Mouse (Mus musculus): ENCODE data around the gene Scamp5. TPM values are rescaled to one million over a fixed set of nuclear protein-coding genes. Genes with fewer than 3 reads are reported as not detected.
"Not testable (repeated sequence)": the region's sequence is repeated elsewhere in the genome, so short reads cannot be mapped to it uniquely, and the experiment has no call there.

Gene Scamp5
- polyA plus RNA-seq, 1 experiment: 7.5 TPM

DNA sequence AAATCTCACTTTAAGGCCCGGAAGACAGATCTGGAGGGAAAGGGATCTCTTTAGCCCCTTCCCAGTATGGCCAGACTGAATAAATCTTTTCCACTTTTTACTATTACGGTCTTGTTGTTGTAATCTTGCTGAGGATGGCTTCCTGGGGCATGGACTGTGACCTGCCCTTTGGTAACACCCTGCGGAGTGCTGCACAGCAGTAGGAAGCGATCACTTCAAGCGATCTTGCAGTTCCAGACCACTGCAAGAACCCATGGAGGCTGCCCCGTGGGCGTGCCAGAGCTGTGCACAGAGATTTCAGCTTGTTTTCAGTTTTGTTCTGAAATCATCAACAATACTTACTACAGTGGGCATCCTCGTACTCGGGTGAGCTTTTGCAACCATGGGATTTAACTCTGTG lies 36.7 kb downstream of the Scamp5 start:
- WGBS: 79% methylated on average over 9 of the region's 9 CpGs
- Histone ChIP-seq H3K27ac (ENCODE audit: control insufficient read depth, insufficient read depth, low read depth, low read length, poor library complexity) (no peak overlapping the region), H3K4me3 (replicated peaks; ENCODE audit: control insufficient read depth, low read depth, low read length) (no peak overlapping the region), H3K4me1 (ENCODE audit: control insufficient read depth, insufficient read depth, low read length) (peaks cover 3% of the 10 kb centered on the region; the same call in 1 of the 2 replicates)
- TF ChIP-seq POLR2A (IDR thresholded peaks at IDR 0.05; ENCODE audit: borderline replicate concordance, control insufficient read depth, low read depth, low read length): no peak
- no peak for TF ChIP-seq CTCF (IDR thresholded peaks at IDR 0.05; ENCODE audit: control insufficient read depth, insufficient read depth, low read length)

DNA sequence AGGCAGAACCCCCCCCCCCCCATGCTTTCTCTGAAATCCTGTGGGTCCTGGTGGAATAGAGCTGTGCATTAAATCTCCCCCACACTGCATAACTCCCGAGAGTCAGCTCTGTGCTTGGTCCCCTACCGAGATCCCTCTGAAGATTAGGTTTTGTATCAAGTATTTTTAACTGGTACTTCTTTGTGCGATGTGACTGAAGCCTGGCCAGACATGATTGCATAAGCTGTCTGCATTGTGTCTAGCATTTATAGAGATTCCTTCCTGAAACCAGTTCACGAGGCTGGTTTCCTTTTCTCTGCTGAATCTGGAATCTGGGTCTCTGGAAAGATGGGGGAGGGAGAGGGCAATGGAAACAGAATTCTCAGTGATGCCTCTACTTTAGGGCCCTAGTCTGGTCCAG lies 39.5 kb downstream of the Scamp5 start:
- H3K4me3 ChIP-seq (replicated peaks; ENCODE audit: control insufficient read depth, low read depth, low read length): no peak overlapping the region
- peaks cover 3% of the 10 kb centered on the region; the same call in 1 of the 2 replicates for H3K4me1 ChIP-seq (ENCODE audit: control insufficient read depth, insufficient read depth, low read length)
- no peak overlapping the region for H3K27ac ChIP-seq (ENCODE audit: control insufficient read depth, insufficient read depth, low read depth, low read length, poor library complexity)
- WGBS: 17% methylated on average over 4 of the region's 4 CpGs
- TF ChIP-seq CTCF (IDR thresholded peaks at IDR 0.05; ENCODE audit: control insufficient read depth, insufficient read depth, low read length) (no peak), POLR2A (IDR thresholded peaks at IDR 0.05; ENCODE audit: borderline replicate concordance, control insufficient read depth, low read depth, low read length) (no peak)

DNA sequence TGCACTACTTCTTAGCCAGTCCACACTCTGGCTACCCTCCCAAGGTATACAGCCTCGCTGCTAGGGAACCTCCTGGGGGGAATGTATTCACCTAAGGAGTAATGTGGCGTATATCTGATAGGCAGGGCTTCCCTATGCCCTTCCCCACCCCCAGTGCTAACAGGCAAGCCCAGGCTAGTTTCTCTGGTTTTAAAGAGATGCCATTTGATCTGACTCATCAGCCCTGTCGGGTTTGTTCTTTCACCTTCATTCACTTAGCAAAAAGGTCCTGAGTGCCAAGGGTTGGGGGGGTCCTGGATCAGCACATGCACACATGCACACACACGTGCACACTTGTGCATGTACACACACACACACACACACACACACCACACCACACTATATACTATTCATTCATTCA lies 39.9 kb downstream of the Scamp5 start:
- no peak overlapping the region for H3K4me3 ChIP-seq (replicated peaks; ENCODE audit: control insufficient read depth, low read depth, low read length)
- 76% methylated on average over 4 of the region's 4 CpGs for WGBS
- TF ChIP-seq CTCF (IDR thresholded peaks at IDR 0.05; ENCODE audit: control insufficient read depth, insufficient read depth, low read length): no peak
- no peak for TF ChIP-seq POLR2A (IDR thresholded peaks at IDR 0.05; ENCODE audit: borderline replicate concordance, control insufficient read depth, low read depth, low read length)
- H3K27ac ChIP-seq (ENCODE audit: control insufficient read depth, insufficient read depth, low read depth, low read length, poor library complexity): no peak overlapping the region
- peaks cover under 1% of the 10 kb centered on the region; the same call in 1 of the 2 replicates for H3K4me1 ChIP-seq (ENCODE audit: control insufficient read depth, insufficient read depth, low read length)

DNA sequence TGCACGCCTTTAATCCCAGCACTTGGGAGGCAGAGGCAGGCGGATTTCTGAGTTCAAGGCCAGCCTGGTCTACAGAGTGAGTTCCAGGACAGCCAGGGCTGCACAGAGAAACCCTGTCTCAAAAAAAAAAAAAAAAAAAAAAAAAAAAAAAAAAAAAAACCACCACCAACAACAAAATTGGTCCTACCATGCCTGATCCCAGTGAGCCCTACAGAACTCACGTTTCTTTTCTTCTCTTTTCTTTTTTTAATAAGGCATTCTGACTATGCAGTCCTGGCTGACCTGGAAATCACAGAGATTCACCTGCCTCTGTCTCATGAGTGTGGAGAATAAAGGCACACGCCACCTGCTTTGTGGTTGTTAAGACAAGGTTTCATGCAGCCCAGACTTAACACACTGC lies 40.7 kb downstream of the Scamp5 start:
- WGBS: 86% methylated on average over 4 of the region's 4 CpGs
- H3K4me1 ChIP-seq (ENCODE audit: control insufficient read depth, insufficient read depth, low read length); H3K27ac ChIP-seq (ENCODE audit: control insufficient read depth, insufficient read depth, low read depth, low read length, poor library complexity): not testable (repeated sequence)

DNA sequence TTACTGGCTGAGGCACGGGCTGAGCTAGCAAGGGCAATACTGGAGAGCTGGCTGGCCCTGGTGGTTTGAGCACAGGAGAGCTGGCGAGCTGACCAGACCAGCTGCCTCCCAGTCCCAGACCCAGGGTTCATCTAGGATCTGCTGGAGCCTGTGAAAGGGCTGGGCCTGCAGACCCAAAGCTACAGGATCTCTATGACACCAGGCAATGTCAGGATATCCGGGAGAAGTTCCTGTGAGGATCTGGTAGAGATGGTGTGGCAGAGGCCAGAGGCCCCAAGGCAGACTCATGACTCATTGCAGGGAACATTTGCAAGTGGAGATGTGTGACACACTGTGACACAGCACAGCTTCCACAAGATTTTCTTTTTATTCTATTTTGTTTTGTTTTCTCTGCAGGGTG lies 42.7 kb downstream of the Scamp5 start:
- peaks cover 3% of the 10 kb centered on the region; the same call in 1 of the 2 replicates for H3K4me1 ChIP-seq (ENCODE audit: control insufficient read depth, insufficient read depth, low read length)
- no peak overlapping the region for H3K4me3 ChIP-seq (replicated peaks; ENCODE audit: control insufficient read depth, low read depth, low read length)
- peak overlapping the region; percentile 55 for H3K27ac ChIP-seq (ENCODE audit: control insufficient read depth, insufficient read depth, low read depth, low read length, poor library complexity)
- WGBS: 37% methylated on average over 3 of the region's 3 CpGs
- no peak for TF ChIP-seq CTCF (IDR thresholded peaks at IDR 0.05; ENCODE audit: control insufficient read depth, insufficient read depth, low read length)
- TF ChIP-seq POLR2A (IDR thresholded peaks at IDR 0.05; ENCODE audit: borderline replicate concordance, control insufficient read depth, low read depth, low read length): no peak

More for the DNA sequence above, 40.7 kb downstream of the Scamp5 start:
- H3K4me3 ChIP-seq (replicated peaks; ENCODE audit: control insufficient read depth, low read depth, low read length): not testable (repeated sequence)

DNA sequence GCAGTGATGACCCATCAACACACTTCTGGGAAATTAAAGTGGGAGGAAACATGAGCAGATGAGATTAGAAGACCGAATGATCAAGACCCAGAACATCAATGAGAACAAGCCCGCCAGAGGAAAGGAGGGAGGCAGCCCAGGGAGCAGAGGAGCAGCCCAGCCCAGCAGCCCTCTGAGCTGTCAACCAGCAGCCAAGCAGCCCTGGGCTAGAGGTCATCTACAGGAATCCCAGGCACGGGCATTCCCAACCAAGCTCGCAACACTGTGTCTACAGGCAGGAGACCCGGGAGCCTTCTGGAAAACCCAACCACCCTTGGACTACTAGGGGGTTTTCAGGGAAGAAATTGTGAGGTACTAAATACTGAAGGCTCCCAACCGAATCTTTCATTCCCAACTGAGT lies 43.8 kb downstream of the Scamp5 start:
- no peak overlapping the region for H3K27ac ChIP-seq (ENCODE audit: control insufficient read depth, insufficient read depth, low read depth, low read length, poor library complexity)
- no peak overlapping the region for H3K4me3 ChIP-seq (replicated peaks; ENCODE audit: control insufficient read depth, low read depth, low read length)
- WGBS: 82% methylated on average over 6 of the region's 6 CpGs
- no peak for TF ChIP-seq POLR2A (IDR thresholded peaks at IDR 0.05; ENCODE audit: borderline replicate concordance, control insufficient read depth, low read depth, low read length)
- no peak for TF ChIP-seq CTCF (IDR thresholded peaks at IDR 0.05; ENCODE audit: control insufficient read depth, insufficient read depth, low read length)
- peaks cover 3% of the 10 kb centered on the region; the same call in 1 of the 2 replicates for H3K4me1 ChIP-seq (ENCODE audit: control insufficient read depth, insufficient read depth, low read length)

DNA sequence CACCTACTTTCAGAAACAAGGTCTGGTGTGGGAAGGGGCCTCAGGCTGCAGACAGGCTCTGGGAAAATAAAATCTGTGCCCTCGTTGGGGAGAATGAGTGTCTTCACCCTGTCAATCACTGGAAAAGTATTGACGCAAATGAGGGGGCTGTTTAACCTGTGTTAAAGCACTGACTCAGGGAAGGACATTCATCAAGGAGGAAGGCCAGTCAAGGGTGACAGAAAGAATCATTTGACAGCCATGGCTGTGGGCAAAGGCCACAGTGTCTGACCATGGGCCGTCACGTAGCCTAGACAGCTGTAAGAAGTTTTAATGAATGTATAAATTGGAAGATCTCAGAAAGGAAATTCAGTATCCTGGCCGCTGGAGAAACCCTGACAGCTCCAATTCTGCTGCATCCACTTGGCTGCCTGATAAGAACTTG lies 46.2 kb downstream of the Scamp5 start:
- WGBS: 33% methylated on average over 5 of the region's 5 CpGs
- peaks cover 6% of the 10 kb centered on the region for H3K4me1 ChIP-seq (ENCODE audit: control insufficient read depth, insufficient read depth, low read length)
- TF ChIP-seq POLR2A (IDR thresholded peaks at IDR 0.05; ENCODE audit: borderline replicate concordance, control insufficient read depth, low read depth, low read length): no peak
- TF ChIP-seq CTCF (IDR thresholded peaks at IDR 0.05; ENCODE audit: control insufficient read depth, insufficient read depth, low read length): no peak
- no peak overlapping the region for H3K4me3 ChIP-seq (replicated peaks; ENCODE audit: control insufficient read depth, low read depth, low read length)
- H3K27ac ChIP-seq (ENCODE audit: control insufficient read depth, insufficient read depth, low read depth, low read length, poor library complexity): peak overlapping the region; percentile 66

DNA sequence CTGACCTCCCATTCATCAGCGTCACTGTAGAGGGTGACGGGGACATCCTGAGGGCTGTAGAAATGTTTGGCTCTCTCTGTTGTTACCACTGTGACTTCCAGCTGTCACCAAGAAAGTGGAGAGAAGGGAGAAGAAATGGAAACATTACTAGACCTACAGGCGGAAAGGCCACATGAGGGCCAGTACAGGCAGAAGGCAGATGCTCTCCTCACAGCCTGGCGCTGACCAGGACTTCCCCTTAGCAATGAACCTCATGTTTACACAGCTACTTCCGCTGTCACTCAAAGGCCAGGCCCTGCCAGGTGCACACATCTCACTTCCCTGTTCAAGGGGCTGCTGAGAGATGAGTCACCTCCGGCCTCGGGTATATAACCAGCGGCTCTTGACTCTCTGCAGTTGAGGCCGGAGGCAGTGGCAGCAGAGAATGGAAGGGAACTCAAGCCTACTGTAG lies 46.7 kb downstream of the Scamp5 start:
- peak overlapping the region; percentile 88 for H3K27ac ChIP-seq (ENCODE audit: control insufficient read depth, insufficient read depth, low read depth, low read length, poor library complexity)
- 5% methylated on average over 9 of the region's 9 CpGs for WGBS
- H3K4me3 ChIP-seq (replicated peaks; ENCODE audit: control insufficient read depth, low read depth, low read length): peak overlapping the region; percentile 13
- H3K4me1 ChIP-seq (ENCODE audit: control insufficient read depth, insufficient read depth, low read length): peaks cover 6% of the 10 kb centered on the region
- no peak for TF ChIP-seq CTCF (IDR thresholded peaks at IDR 0.05; ENCODE audit: control insufficient read depth, insufficient read depth, low read length)
- TF ChIP-seq POLR2A (IDR thresholded peaks at IDR 0.05; ENCODE audit: borderline replicate concordance, control insufficient read depth, low read depth, low read length): peak; percentile 29
